Mouse (Mus musculus) bone marrow, adult 2 months (tissue): Measurements from ENCODE around the gene Fam205a1.

ENCODE experiments used
- CTCF ChIP-seq: fragments of 200-500 bp; IDR thresholded peaks from 2 replicates; pipeline ENCODE4 v1.5.1; 2011; ENCODE audit warnings: low read length, control low read depth; ENCODE audit not compliant: control insufficient read depth, insufficient read depth
- POLR2A ChIP-seq: fragments of 200-500 bp; IDR thresholded peaks from 2 replicates; pipeline ENCODE4 v1.6.1; 2011; ENCODE audit warnings: low read depth, mild to moderate bottlenecking, control low read depth, low read length, borderline replicate concordance; ENCODE audit not compliant: control insufficient read depth

- no peak for TF ChIP-seq POLR2A
- no peak for TF ChIP-seq CTCF
Measured at GRCm38 (mm10) chr4:42872746-42873435, 19.2 kb upstream of the Fam205a1 start.
